Mouse (Mus musculus) liver, embryonic 14.5 days (tissue): ENCODE measurements around the gene Nicn1. TPM values are rescaled to one million over a fixed set of nuclear protein-coding genes. Genes with fewer than 3 reads are reported as not detected.
"Not testable (repeated sequence)": the region's sequence is repeated elsewhere in the genome, so short reads cannot be mapped to it uniquely, and the experiment has no call there.

Experiments
- ATAC-seq: fragments of 200-750 bp; cut with Nextera tagmentation; 2 replicates; pipeline ENCODE4 v1.8.0; 2017; ENCODE audit warnings: moderate number of reproducible peaks, mild to moderate bottlenecking, moderate library complexity; ENCODE audit not compliant: insufficient read depth
- DNase-seq, 3 experiments: peaks; one replicate each; pipeline ENCODE4 v3.0.0-alpha.2; 2012 to 2013; ENCODE audit warnings: low read depth in 3 of 3, low spot score in 3 of 3
- H3K27ac ChIP-seq: fragments of 300-500 bp; sonication (generic); 2 replicates; pipeline ENCODE4 v1.5.1; 2014; ENCODE audit warnings: moderate library complexity, mild to moderate bottlenecking, control low read depth, inconsistent platforms
- H3K27me3 ChIP-seq: fragments of 300-500 bp; sonication (generic); 2 replicates; pipeline ENCODE4 v1.6.1; 2014; ENCODE audit warnings: mild to moderate bottlenecking, low read length, moderate library complexity; ENCODE audit not compliant: control insufficient read depth, insufficient read depth
- H3K36me3 ChIP-seq: fragments of 300-500 bp; sonication (generic); replicated peaks from 2 replicates; pipeline ENCODE4 v1.6.1; 2014; ENCODE audit warnings: low read depth; ENCODE audit not compliant: control insufficient read depth, insufficient read depth
- H3K4me1 ChIP-seq, 2 experiments: fragments of 200-500 bp in 1 of 2; fragments of 300-500 bp in 1 of 2; sonication (generic) in 1 of 2; replicated peaks; 2 replicates each; pipeline ENCODE4 v1.6.1; 2012 to 2014; ENCODE audit warnings: antibody characterized with exemption in 1 of 2, inconsistent platforms in 1 of 2, low read length in 1 of 2; ENCODE audit not compliant: control insufficient read depth in 2 of 2, insufficient read depth in 2 of 2
- H3K4me2 ChIP-seq: fragments of 300-500 bp; sonication (generic); 2 replicates; pipeline ENCODE4 v1.6.1; 2014; ENCODE audit warnings: low read depth, mild to moderate bottlenecking, control low read depth, moderate library complexity
- H3K4me3 ChIP-seq, 2 experiments: fragments of 200-500 bp in 1 of 2; fragments of 300-500 bp in 1 of 2; sonication (generic) in 1 of 2; 2 replicates each; pipeline ENCODE4 v1.5.1; 2012 to 2014; ENCODE audit warnings: low read depth in 2 of 2, low read length in 2 of 2, mild to moderate bottlenecking in 2 of 2, control low read depth in 1 of 2, inconsistent platforms in 1 of 2, moderate library complexity in 1 of 2; ENCODE audit not compliant: insufficient read depth in 1 of 2
- H3K9ac ChIP-seq: fragments of 300-500 bp; sonication (generic); replicated peaks from 2 replicates; pipeline ENCODE4 v1.6.1; 2014; ENCODE audit warnings: mild to moderate bottlenecking, control low read depth, moderate library complexity
- H3K9me3 ChIP-seq: fragments of 300-500 bp; sonication (generic); 2 replicates; pipeline ENCODE4 v1.6.1; 2016; ENCODE audit warnings: low read length, mixed read lengths; ENCODE audit not compliant: control insufficient read depth
- CTCF ChIP-seq: IDR thresholded peaks from 2 replicates; pipeline ENCODE4 v1.5.1; 2016; ENCODE audit warnings: antibody characterized with exemption, low read depth, control low read depth
- EP300 ChIP-seq: IDR thresholded peaks from 2 replicates; pipeline ENCODE4 v1.6.1; 2016; ENCODE audit warnings: antibody characterized with exemption, low read depth
- WGBS: fragments of 180-500 bp; shearing (Covaris S2); extraction: QIAGEN DNeasy Blood & Tissue Kit; methylation state at CpG from one replicate; pipeline ENCODE4 v1.1.7; 2014; ENCODE audit not compliant: insufficient replicate concordance; 5-methylcytosine and 5-hydroxymethylcytosine counted together
- polyA plus RNA-seq, 2 experiments: library from polyadenylated mRNA; depleted of rRNA in 1 of 2; stranded (reverse) in 1 of 2; unstranded in 1 of 2; fragments of >200 nt; fragmentation: Nextera tagmentation in 1 of 2; extraction: Ambion mirVana in 1 of 2; gene quantifications; 2 replicates each; pipeline versions ENCODE4 v1.2.1 to v1.2.3; 2012 to 2014

The Nicn1 gene
- polyA plus RNA-seq, 2 experiments: 2.8 to 4.3 TPM

DNA sequence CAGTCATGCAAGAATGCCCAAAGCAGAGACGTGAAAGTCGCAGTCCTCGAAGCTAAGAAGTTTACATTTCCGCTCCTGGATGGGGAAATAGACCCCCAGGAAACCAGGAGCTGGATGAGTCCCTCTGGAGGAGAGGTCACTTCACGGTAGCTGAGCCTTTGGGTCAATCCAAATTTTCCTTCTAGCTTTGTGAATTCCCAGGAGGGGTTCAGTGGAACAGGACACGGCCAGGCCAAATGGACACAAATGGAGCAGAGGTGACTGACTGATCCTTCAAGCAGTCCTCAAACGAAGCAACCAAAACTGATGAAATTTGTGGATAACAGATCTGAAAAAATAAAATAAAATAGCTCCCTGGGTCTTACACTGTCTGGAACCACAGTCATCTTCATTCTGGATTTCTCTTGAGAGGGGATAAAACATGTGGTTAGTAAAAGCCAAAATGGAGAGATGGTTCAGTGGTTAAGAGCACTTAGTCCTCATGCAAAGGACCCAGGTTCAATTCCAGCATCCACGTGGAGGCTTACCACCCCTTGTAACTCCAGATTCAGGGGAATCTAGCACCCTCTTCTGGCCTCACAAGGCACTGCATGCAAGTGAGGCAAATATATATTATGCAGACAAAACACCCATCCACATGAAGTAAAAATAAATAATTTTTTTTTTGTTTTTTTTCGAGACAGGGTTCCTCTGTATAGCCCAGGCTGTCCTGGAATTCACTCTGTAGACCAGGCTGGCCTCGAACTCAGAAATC lies 11.4 kb upstream of the Nicn1 start:
- H3K4me1 ChIP-seq: peaks cover 0 to 7% of the 10 kb centered on the region in 2 experiments; a peak in 2 of 4 replicates
- H3K4me3 ChIP-seq: no peak overlapping the region
- ATAC-seq (no peak), DNase-seq (peak in 2 of 3 experiments; percentile 41 to 45)
- no peaks in the 10 kb centered on the region for H3K9me3 ChIP-seq
- no peak overlapping the region for H3K27ac ChIP-seq
- TF ChIP-seq EP300 (no peak), CTCF (peak; percentile 81)
- WGBS: 55% methylated on average over 10 of the region's 10 CpGs
- no peak overlapping the region for H3K4me2 ChIP-seq
- H3K9ac ChIP-seq: no peak overlapping the region
- no peaks in the 10 kb centered on the region for H3K27me3 ChIP-seq
- no peaks in the 10 kb centered on the region for H3K36me3 ChIP-seq

DNA sequence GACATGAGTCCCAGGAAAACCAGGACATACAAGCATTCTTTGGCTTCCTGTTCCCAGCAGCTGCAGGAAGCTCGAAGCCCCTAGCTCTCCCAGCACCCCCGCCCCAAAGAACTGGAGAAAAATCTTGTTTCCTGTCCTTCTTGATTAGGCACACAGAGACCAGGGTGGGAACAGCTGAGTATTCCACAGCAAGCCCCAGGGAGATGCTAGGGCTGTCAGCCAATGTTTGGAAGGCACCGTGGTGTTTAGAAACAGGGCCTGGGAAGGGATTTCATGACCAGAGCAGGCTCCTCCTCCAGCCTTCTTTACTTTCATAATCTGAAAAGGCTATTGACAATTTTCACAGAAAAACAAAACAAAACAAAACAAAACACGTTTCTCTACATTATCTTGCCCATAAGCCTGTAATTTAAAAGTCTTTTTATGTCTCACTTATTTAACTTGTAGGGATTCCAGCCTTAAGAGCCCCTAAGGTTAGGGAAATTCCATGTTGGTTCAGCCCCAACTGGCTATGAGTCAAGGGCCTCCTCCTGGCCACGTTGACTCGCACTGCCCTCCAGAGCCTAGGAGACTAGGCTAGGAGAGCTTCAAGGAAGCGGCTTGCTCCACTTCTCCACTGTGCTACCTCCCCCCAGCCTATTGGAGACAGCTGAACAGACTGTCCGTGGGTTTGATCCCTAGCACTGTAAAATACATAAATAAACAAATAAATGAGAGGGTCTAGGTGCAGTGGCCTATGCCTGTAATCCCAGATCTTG lies 10.0 kb upstream of the Nicn1 start:
- Histone ChIP-seq H3K27ac (no peak overlapping the region), H3K36me3 (no peaks in the 10 kb centered on the region), H3K9me3 (no peaks in the 10 kb centered on the region), H3K27me3 (no peaks in the 10 kb centered on the region), H3K4me2 (no peak overlapping the region), H3K9ac (no peak overlapping the region), H3K4me3 (no peak overlapping the region), H3K4me1 (peaks cover 0 to 3% of the 10 kb centered on the region in 2 experiments; a peak in 2 of 4 replicates)
- TF ChIP-seq EP300: no peak
- no peak for TF ChIP-seq CTCF
- WGBS: 24% methylated on average over 8 of the region's 8 CpGs
- ATAC-seq: no peak
- no peak for DNase-seq

DNA sequence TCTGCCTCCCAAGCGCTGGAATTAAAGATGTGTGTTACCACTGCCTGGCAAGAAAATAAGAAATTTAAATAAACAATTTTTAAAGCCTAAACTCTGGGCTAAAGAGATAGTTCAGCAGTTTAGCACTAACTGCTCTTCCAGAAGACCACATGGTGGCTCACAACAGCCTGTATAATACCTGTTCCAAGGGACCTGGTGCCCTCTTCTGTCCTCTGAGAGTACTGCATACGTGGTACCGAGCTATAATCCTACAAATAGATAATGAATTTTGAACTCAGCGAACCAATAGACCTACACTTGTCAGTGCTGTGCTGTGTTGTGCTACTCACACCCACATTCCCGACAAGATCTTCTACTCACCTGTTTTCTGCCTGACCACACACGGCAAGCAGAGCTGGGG lies 5.8 kb upstream of the Nicn1 start:
- WGBS: 8% methylated on average over 6 of the region's 6 CpGs
- Histone ChIP-seq H3K4me1 (peaks cover 4 to 5% of the 10 kb centered on the region in 2 experiments; a peak in 2 of 4 replicates), H3K9me3 (no peaks in the 10 kb centered on the region), H3K27ac (no peak overlapping the region), H3K4me2 (no peak overlapping the region), H3K36me3 (no peaks in the 10 kb centered on the region), H3K27me3 (no peaks in the 10 kb centered on the region), H3K4me3 (no peak overlapping the region), H3K9ac (no peak overlapping the region)
- DNase-seq (peak in 2 of 3 experiments; percentile 60 to 66), ATAC-seq (peak; percentile 80)
- TF ChIP-seq EP300 (no peak), CTCF (peak; percentile 91)

DNA sequence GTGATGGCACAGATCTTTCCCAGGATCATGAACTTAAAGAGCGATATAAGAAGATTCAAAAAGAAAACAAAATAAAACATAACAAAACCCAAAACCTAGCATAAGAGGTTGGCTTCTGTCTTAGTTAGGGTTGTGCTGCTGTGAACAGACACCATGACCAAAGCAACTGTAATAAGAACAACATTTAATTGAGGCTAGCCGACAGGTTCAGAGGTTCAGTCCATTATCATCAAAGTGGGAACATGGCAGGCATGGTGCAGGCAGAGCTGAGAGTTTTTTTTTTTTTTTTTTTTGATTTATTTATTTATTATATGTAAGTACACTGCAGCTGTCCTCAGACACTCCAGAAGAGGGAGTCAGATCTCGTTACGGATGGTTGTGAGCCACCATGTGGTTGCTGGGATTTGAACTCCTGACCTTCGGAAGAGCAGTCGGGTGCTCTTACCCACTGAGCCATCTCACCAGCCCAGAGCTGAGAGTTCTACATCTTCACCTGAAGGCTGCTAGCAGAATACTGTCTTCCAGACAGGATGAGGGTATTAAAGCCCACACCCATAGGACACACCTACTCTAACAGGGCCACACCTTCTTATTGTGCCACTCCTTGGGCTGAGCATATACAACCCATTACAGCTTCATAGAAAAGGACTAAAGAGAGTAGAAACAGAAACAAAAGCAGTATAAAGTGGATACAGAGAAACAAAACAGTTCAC lies 2.5 kb upstream of the Nicn1 start:
- not testable (repeated sequence) for H3K9me3 ChIP-seq, H3K27me3 ChIP-seq, H3K9ac ChIP-seq, H3K4me3 ChIP-seq, H3K4me2 ChIP-seq, H3K27ac ChIP-seq, ATAC-seq, H3K36me3 ChIP-seq, DNase-seq
- WGBS: 78% methylated on average over 4 of the region's 6 CpGs
- peaks cover 12 to 14% of the 10 kb centered on the region in 2 experiments; a peak in 3 of 4 replicates for H3K4me1 ChIP-seq

DNA sequence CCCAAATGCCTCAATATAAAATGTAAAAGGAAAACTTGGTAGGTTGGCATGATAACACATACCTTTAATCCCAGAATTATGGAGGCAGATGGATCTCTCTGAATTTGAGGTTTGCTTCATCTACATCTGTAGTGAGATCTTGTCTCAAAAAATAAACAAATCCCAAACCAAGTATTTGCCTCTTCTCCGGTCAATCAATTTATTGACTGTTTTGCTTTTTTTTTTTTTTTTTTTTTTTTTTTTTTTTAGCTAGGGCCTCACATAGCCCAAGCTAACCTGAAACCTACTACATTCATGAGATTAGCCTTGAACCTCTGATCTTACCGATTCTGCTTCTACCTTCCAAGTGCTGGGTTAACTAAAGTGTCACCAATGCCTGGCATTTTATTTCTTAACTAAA lies 882 bp upstream of the Nicn1 start:
- TF ChIP-seq CTCF (no peak), EP300 (no peak)
- peak overlapping the region; percentile 88 for H3K4me2 ChIP-seq
- H3K36me3 ChIP-seq: no peaks in the 10 kb centered on the region
- DNase-seq (no peak), ATAC-seq (no peak)
- no peaks in the 10 kb centered on the region for H3K27me3 ChIP-seq
- H3K4me1 ChIP-seq: peaks cover 12 to 14% of the 10 kb centered on the region in 2 experiments; a peak in 3 of 4 replicates
- no peaks in the 10 kb centered on the region for H3K9me3 ChIP-seq
- H3K4me3 ChIP-seq: peak overlapping the region in 1 of 2 experiments; percentile 65; a peak in 1 of 4 replicates
- no peak overlapping the region; the same call in 1 of the 2 replicates for H3K27ac ChIP-seq
- peak overlapping the region; percentile 69 for H3K9ac ChIP-seq
- 53% methylated on average over 2 of the region's 2 CpGs for WGBS
